In the genomic region with DNA sequence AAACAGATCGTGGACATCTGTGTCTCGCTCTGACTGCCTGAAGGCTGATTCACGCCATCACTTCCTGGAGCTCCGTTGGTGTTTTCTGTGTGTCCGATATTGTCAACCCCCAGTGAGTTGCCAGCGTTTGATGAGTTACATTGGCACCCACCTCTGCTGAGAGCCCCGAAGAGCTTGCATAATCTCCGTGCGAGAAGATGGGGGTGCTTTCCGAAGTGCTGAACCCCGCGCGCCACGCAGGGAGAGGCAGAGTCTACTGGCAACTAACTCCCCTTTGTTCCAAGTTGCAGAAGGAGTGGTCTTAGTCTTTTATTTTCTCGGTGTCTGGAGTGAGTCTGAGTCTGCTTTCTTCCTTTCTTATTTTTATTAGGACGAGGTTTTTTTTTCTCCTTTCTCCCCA, we compare ENCODE assay signal across 9 mouse cellular contexts. TPM values are rescaled to one million over a fixed set of nuclear protein-coding genes. Genes with fewer than 3 reads are reported as not detected.
A peak's percentile ranks its signal among the peaks of the same experiment; 100 is the strongest.
DNase-seq lines count a peak whose midpoint lies in the region; ATAC-seq and TF ChIP-seq lines count a peak whose summit lies in the region.
"Had no signal": no experiment of that assay in that cellular context is flagged by ENCODE, and none has a peak within 500 bp of the region (broad histone marks: within the 10 kb centered on the region; RNA-seq: fewer than 3 reads in every experiment).

A gene (minus strand): TSS at position 281 of the 400 bp plus-strand sequence.

- no peaks in the 10 kb centered on the region for H3K36me3 ChIP-seq in kidney, embryonic 15.5 days
- no peaks in the 10 kb centered on the region for H3K36me3 ChIP-seq in heart, embryonic 15.5 days
- H3K36me3 ChIP-seq in liver, embryonic 15.5 days (replicated peaks), result no peaks in the 10 kb centered on the region

- H3K27ac ChIP-seq in kidney, embryonic 15.5 days, result no peak within 1 kb of the TSS
- H3K27ac ChIP-seq in heart, embryonic 15.5 days, result no peak within 1 kb of the TSS
- no peak within 1 kb of the TSS for H3K27ac ChIP-seq in liver, embryonic 15.5 days (replicated peaks)

- peaks cover 62% of the 10 kb centered on the region for H3K27me3 ChIP-seq in kidney, embryonic 15.5 days
- peaks cover 50% of the 10 kb centered on the region for H3K27me3 ChIP-seq in heart, embryonic 15.5 days
- H3K27me3 ChIP-seq in liver, embryonic 15.5 days, result peaks cover 39% of the 10 kb centered on the region

- ATAC-seq in kidney, embryonic 15.5 days (replicated peaks; ENCODE audit: low FRiP score), result no peak
- no peak for ATAC-seq in heart, embryonic 15.5 days (replicated peaks; ENCODE audit: insufficient number of reproducible peaks, insufficient read depth, low FRiP score, low read depth)
- ATAC-seq in liver, embryonic 15.5 days (ENCODE audit: insufficient read depth), result no peak

- DNase-seq in kidney, postnatal 14 days, result no peak
- peak; percentile 21 for DNase-seq in brain, embryonic 14.5 days (ENCODE audit: low read depth)
- DNase-seq in thymus, postnatal 0 days (ENCODE audit: low spot score), result no peak
- DNase-seq in frontal cortex, postnatal 25 days (ENCODE audit: low spot score in 2 of 2), result no peak
- no peak for DNase-seq in adrenal gland, adult 2 months

- H3K4me3 ChIP-seq in kidney, embryonic 15.5 days (replicated peaks), result peak within 1 kb of the TSS; percentile 42
- H3K4me3 ChIP-seq in heart, embryonic 15.5 days, result peak within 1 kb of the TSS; percentile 43
- H3K4me3 ChIP-seq in liver, embryonic 15.5 days (replicated peaks), result peak within 1 kb of the TSS; percentile 35

- H3K4me2 ChIP-seq in kidney, embryonic 15.5 days, result peak within 1 kb of the TSS; percentile 70
- H3K4me2 ChIP-seq in heart, embryonic 15.5 days, result peak within 1 kb of the TSS; percentile 58
- peak within 1 kb of the TSS; percentile 55 for H3K4me2 ChIP-seq in liver, embryonic 15.5 days

- H3K9ac ChIP-seq in kidney, embryonic 15.5 days, result no peak within 1 kb of the TSS
- H3K9ac ChIP-seq in heart, embryonic 15.5 days, result no peak within 1 kb of the TSS
- no peak within 1 kb of the TSS for H3K9ac ChIP-seq in liver, embryonic 15.5 days

- peaks cover 33% of the 10 kb centered on the region for H3K4me1 ChIP-seq in kidney, embryonic 15.5 days
- peaks cover 16% of the 10 kb centered on the region for H3K4me1 ChIP-seq in heart, embryonic 15.5 days (replicated peaks)
- H3K4me1 ChIP-seq in liver, embryonic 15.5 days (replicated peaks), result 0 out of 2 replicates have a peak, but pooled peaks cover 4% of the 10 kb centered on the region

- 4% methylated on average over 16 of the region's 16 CpGs for WGBS in kidney, embryonic 15.5 days
- 4% methylated on average over 16 of the region's 16 CpGs for WGBS in heart, embryonic 15.5 days
- 5% methylated on average over 16 of the region's 16 CpGs for WGBS in liver, embryonic 15.5 days (ENCODE audit: insufficient replicate concordance)

- H3K9me3 ChIP-seq in kidney, embryonic 15.5 days (replicated peaks), result no peaks in the 10 kb centered on the region
- no peaks in the 10 kb centered on the region for H3K9me3 ChIP-seq in heart, embryonic 15.5 days (replicated peaks)
- H3K9me3 ChIP-seq in liver, embryonic 15.5 days (replicated peaks), result no peaks in the 10 kb centered on the region

- TF ChIP-seq CTCF in brain, embryonic 14.5 days (IDR thresholded peaks at IDR 0.05; ENCODE audit: borderline replicate concordance, extremely low read depth, insufficient read depth, insufficient read length), result no peak

- TF ChIP-seq POLR2A in brain, embryonic 14.5 days (IDR thresholded peaks at IDR 0.05; ENCODE audit: borderline replicate concordance, extremely low read depth, insufficient read depth, insufficient read length, poor library complexity, severe bottlenecking), result no peak

RNA-seq across cellular contexts. Expression of the gene that starts here (rescaled TPM):
- 0.39 and 0.53 TPM in 2 replicates for polyA plus RNA-seq in kidney, embryonic 15.5 days (2015; fragmentation: Nextera tagmentation; extraction: Ambion mirVana)
- polyA plus RNA-seq in brain, embryonic 14.5 days (2012; rRNA removed), result 1.0 and 2.3 TPM in 2 replicates
- 0.04 TPM in 1 of 2 replicates, not detected in the other for polyA plus RNA-seq in heart, embryonic 15.5 days (2015; fragmentation: Nextera tagmentation; extraction: Ambion mirVana)
- polyA plus RNA-seq in liver, embryonic 15.5 days (2015; fragmentation: Nextera tagmentation; extraction: Ambion mirVana), result 0.03 TPM in 1 of 2 replicates, not detected in the other
- 0.03 and 0.04 TPM in 2 replicates for polyA plus RNA-seq in thymus, postnatal 0 days (2015; fragmentation: Nextera tagmentation; extraction: Ambion mirVana)
- not detected for total RNA-seq in adrenal gland, adult 2 months (2021)
- polyA plus RNA-seq in adrenal gland, adult 2 months (2012; rRNA removed), result not detected in 2 replicates
- total RNA-seq: hematopoietic stem cell, adult 5-6 weeks had no signal
